Mouse (Mus musculus) small intestine, adult 10 weeks (tissue): ENCODE results near the gene Eef1akmt3. TPM values are rescaled to one million over a fixed set of nuclear protein-coding genes. Genes with fewer than 3 reads are reported as not detected.

Experiments used
- polyA plus RNA-seq: library from polyadenylated mRNA; stranded (reverse); fragments of 350-450 nt; fragmentation: Illumina TruSeq; extraction: RNeasy Lipid Tissue Mini Kit (QIAGEN cat#74804); gene quantifications from one replicate; pipeline ENCODE4 v1.2.3, GENCODE M21; 2014; ENCODE audit warnings: low replicate concordance

Eef1akmt3 gene
- polyA plus RNA-seq, result 0.56 TPM

DNA sequence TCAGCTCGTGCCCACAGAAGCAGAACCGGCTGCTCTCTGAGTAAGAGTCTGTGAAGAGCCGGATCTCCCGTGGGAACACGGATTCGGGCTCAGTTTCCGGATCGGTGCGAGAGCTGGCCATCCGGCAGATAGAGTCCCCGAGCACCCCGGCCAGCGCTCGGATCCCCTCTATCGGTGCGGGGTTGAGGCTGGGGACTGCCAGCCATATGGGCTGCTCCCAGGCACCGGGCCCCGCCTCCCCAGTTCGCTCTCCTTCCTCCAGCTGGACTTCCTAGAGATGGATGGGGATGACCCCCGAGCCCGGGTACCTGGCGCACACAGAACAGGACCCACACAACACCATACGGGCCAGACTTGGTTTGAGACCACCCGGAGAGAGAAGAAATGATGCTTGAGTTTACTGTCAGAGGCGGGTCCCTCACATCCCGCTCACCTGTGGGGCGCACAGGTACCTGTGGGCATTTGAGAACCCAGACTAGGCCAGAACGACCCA is at the start of gene Eef1akmt3, which contains the start of gene Mettl1:
TSS of gene Eef1akmt3 (minus strand) at position 240 of the 493 bp plus-strand sequence.
TSS of gene Mettl1 (plus strand) at position 141 of the 493 bp plus-strand sequence.

DNA sequence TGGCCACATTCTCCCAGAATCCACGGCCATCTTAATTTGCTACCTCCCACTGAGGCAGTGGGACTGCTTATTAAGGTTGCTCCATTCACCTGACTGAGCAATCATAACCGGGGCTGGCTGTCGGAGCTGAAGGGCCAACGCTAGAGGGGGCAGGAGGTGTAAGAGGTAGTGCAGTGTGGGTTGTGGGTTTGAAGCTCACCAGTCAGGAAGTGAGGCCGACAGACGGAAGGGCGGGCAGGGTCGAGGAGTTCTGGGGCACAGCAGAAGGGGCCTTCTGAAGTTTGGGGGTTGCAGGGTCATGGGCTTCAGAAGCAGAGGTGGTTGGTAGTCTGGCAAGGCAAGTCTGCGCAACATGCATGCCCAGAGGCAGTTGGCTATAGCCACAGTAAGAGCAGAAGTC is 33.8 kb upstream of the Eef1akmt3 start, which contains the start of gene Agap2:
TSS of gene Agap2 (plus strand) at position 205 of the 400 bp plus-strand sequence.

GRCm38 (mm10) chr10:127070190-127071121 is 29.1 kb upstream of the Eef1akmt3 start, which contains the start of gene Tspan31:
Gene Tspan31 (minus strand): TSS chr10:127070264.

DNA sequence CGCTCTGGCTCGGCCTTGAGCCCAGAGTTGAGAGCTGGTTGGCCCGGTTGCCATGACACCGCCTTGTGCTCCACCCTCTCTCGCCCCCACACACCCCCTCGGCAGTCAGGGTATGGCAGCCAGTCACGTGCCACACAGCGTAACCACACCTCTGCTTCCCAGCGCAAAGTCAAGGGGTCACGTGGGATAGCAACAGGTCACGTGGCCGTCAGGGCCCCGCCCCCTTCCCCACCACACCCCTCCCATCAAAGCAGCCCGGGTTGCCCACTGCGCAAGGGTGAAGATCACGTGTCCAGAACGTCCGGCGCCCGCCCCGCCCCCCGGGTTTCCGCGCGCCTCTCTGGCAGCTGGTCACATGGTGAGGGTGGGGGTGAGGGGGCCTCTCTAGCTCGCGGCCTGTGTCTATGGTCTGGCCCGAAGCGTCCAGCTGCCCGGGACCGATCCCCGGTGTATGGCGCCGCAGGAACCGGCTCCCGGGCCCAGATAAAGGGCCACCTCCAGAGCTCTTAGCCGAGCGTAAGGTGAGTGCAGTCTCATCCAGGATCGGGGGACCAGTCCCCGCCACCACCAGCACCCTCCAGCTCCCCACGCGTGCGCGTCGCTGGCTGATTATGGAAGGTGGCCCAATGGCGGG is 22.0 kb upstream of the Eef1akmt3 start, which contains the start of gene Cdk4:
TSS of gene Cdk4 (plus strand) at position 296 of the 634 bp plus-strand sequence.

GRCm38 (mm10) chr10:127059968-127060916 is 18.9 kb upstream of the Eef1akmt3 start, which contains the start of gene March9:
Gene March9 (minus strand): TSS chr10:127060184.

GRCm38 (mm10) chr10:127047954-127048353 is 6.6 kb upstream of the Eef1akmt3 start, which contains the start of gene Cyp27b1:
Gene Cyp27b1 (plus strand): TSS chr10:127048250.

DNA sequence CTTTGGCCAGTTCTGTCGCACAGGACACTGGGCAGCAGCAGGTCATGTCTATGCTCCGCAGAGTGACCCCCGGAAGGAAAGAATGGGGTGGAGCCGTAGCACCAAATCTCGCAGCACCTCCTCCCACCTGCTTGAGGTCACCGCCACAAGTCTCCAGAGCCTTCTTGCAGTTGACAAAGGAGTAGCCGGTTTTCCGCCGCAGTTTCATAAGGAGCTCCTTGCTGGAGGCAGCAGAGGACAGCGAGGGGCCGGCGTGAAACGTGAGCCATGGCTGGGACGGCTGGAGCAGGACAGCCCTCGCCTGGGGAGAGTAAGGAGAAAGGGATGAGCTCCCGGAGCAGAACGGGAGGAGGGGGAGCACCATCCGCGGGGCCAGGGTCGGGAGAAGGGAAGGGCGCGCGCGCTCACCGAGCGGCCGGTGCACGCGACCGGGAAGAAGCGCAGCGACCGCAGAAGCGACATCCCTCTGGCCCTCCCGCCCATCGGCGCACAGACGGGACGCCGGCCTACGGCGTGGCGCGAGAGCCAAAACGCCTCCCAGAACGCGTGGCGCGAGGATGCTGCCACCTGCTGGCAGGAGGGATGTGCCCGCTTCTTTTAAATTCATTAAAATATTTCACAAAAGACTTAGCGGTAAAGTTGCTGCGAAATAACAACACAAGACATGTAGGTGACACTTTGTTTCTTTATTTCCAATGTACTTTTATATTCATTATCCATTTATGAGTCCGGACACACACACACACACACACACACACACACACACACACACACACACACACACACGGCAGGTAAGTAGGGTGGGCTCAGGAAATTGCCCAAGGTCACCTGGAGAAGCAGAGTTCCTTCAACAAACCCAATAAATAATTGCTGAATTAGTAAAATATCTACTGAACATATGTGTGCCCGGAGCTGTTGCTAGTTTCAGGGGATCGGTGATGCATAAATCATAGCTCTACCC is 10.7 kb downstream of the Eef1akmt3 start, which contains the start of gene Tsfm:
TSS of gene Tsfm (minus strand) at position 505 of the 961 bp plus-strand sequence.

GRCm38 (mm10) chr10:127000529-127000928 is 40.8 kb downstream of the Eef1akmt3 start, which contains the start of gene Avil:
Gene Avil (plus strand): TSS chr10:127000709.

Other genes starting within 250 kb of the Eef1akmt3 start
- gene Atp23, start 140.2 kb downstream of the Eef1akmt3 start, polyA plus RNA-seq, result 2.1 TPM
- 21.1 TPM for gene Ctdsp2, start 62.8 kb downstream of the Eef1akmt3 start, polyA plus RNA-seq
- 0.33 TPM for gene Avil, start 40.8 kb downstream of the Eef1akmt3 start, polyA plus RNA-seq
- 7.3 TPM for gene Tsfm, start 10.7 kb downstream of the Eef1akmt3 start, polyA plus RNA-seq
- 1.5 TPM for gene Mettl1, start 99 bp downstream of the Eef1akmt3 start, polyA plus RNA-seq
- not detected for gene Cyp27b1, start 6.7 kb upstream of the Eef1akmt3 start, polyA plus RNA-seq
- gene March9, start 18.7 kb upstream of the Eef1akmt3 start, polyA plus RNA-seq, result 0.45 TPM
- 7.9 TPM for gene Cdk4, start 22.0 kb upstream of the Eef1akmt3 start, polyA plus RNA-seq
- 40.0 TPM for gene Tspan31, start 28.8 kb upstream of the Eef1akmt3 start, polyA plus RNA-seq
- gene Agap2, start 33.8 kb upstream of the Eef1akmt3 start, polyA plus RNA-seq, result not detected
- gene Os9, start 79.6 kb upstream of the Eef1akmt3 start, polyA plus RNA-seq, result 7.4 TPM
- gene B4galnt1, start 123.7 kb upstream of the Eef1akmt3 start, polyA plus RNA-seq, result 11.8 TPM
- gene Slc26a10, start 139.1 kb upstream of the Eef1akmt3 start, polyA plus RNA-seq, result not detected
- 3.9 TPM for gene Arhgef25, start 148.6 kb upstream of the Eef1akmt3 start, polyA plus RNA-seq
- 0.56 TPM for gene Dtx3, start 154.2 kb upstream of the Eef1akmt3 start, polyA plus RNA-seq
- 8.8 TPM for gene Pip4k2c, start 170.1 kb upstream of the Eef1akmt3 start, polyA plus RNA-seq
- gene Kif5a, start 221.8 kb upstream of the Eef1akmt3 start, polyA plus RNA-seq, result 1.0 TPM
- 15.2 TPM for gene Dctn2, start 224.9 kb upstream of the Eef1akmt3 start, polyA plus RNA-seq
- 2.0 TPM for gene Mbd6, start 247.5 kb upstream of the Eef1akmt3 start, polyA plus RNA-seq